Mouse (Mus musculus) layer of hippocampus, adult 2 months (tissue): ENCODE measurements around the gene Vstm4. TPM values are rescaled to one million over a fixed set of nuclear protein-coding genes. Genes with fewer than 3 reads are reported as not detected.

Experiments
- DNase-seq, 2 experiments: peaks; one replicate each; pipeline ENCODE4 v3.0.0; 2022; ENCODE audit warnings: low spot score in 2 of 2
- H3K27ac ChIP-seq: fragments of 200-600 bp; 2 replicates; pipeline ENCODE4 v1.8.1; 2022
- H3K4me3 ChIP-seq: fragments of 200-600 bp; 2 replicates; pipeline ENCODE4 v1.8.1; 2022; ENCODE audit warnings: mild to moderate bottlenecking
- CTCF ChIP-seq: fragments of 200-600 bp; conservative IDR thresholded peaks from 2 replicates; pipeline ENCODE4 v1.8.1; 2022; ENCODE audit warnings: antibody characterized with exemption, mild to moderate bottlenecking, moderate library complexity
- total RNA-seq, 2 experiments: library from RNA; stranded (reverse); gene quantifications; 2 replicates each; pipeline ENCODE4 v1.2.3; 2021

Gene Vstm4
- total RNA-seq, 2 experiments from 2014 or later, result 3.3 to 3.6 TPM

DNA sequence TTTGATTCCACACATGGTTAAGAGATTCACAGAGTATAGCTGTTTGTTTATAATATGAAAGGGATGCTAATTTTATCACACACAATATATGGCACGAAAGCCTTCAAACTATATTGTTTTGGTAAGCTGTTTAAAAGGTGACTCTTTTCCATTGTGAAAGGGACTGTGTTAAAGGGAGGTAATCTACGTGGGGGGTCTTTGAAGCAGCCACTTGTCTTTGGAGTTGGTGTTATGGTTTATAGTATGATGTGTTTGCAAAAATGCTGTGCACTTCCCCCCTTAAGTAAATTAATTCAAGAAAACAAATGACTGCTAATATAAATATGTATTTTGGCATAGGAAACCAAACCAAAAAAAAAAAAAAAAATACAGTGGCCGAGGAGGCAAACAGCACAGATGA is 8.8 kb downstream of the Vstm4 start:
- DNase-seq, result no peak
- no peak overlapping the region for H3K4me3 ChIP-seq
- H3K27ac ChIP-seq, result no peak overlapping the region
- no peak for TF ChIP-seq CTCF

DNA sequence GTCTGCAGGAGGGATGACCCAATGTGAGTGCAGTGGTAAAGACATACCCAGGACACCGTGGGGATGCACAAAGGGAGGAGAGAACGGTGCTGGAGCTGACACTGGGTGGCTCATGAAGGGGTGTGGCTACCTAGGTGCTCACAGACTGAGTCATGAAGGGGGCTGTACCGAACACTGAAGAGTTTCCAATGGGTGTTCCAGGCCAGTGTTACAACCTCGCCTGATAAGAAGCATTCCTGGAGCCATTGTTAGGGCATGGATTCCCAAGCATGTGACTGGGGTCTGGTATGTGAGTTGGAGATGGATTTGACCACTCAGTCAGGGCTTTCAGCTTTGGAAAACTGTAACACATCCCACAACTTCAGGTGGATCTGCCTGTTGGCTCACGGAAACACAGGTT is 15.4 kb downstream of the Vstm4 start:
- H3K4me3 ChIP-seq, result no peak overlapping the region
- no peak for TF ChIP-seq CTCF
- no peak for DNase-seq
- no peak overlapping the region for H3K27ac ChIP-seq

DNA sequence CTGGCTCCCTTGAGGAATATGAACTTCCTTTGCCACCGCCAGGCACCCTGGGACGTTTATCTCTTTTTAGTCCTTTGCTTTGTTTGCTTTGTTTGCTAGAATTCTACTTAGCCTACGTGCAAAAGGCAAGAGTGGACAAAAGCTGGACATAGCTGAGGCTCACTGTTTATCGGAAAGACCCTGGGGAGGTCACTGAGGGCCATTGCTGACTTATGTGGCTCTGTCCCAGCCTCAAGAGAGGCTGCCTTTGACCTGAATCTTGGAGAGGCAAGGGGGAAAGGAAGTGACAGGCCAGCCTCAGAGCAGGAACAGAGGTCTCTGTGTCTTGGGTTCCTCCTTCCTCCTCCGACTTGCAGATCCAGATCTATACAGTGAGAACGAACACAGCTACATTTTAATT is 21.0 kb downstream of the Vstm4 start:
- H3K27ac ChIP-seq, result no peak overlapping the region
- no peak overlapping the region for H3K4me3 ChIP-seq
- TF ChIP-seq CTCF, result no peak
- DNase-seq, result no peak

DNA sequence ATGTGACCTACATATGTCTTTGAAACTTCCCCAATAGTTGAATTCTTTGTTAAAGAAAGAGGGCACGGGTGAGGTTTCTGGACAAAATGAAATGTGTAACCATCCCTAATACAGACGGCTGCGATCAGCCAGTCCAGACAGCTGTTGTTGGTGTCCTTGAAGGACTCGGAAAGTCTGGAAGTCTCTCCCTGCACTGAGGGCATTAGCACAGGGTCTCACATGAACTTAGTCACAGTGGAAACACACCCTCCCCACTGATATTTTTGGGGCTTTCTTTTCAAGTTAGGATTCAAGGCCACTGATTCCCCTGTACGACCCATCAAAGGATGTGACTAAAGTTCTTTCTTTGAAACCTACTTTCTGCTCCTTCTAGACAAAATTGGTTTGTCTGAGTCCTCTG is 23.8 kb downstream of the Vstm4 start:
- H3K27ac ChIP-seq, result no peak overlapping the region
- no peak overlapping the region for H3K4me3 ChIP-seq
- no peak for DNase-seq
- TF ChIP-seq CTCF, result no peak

DNA sequence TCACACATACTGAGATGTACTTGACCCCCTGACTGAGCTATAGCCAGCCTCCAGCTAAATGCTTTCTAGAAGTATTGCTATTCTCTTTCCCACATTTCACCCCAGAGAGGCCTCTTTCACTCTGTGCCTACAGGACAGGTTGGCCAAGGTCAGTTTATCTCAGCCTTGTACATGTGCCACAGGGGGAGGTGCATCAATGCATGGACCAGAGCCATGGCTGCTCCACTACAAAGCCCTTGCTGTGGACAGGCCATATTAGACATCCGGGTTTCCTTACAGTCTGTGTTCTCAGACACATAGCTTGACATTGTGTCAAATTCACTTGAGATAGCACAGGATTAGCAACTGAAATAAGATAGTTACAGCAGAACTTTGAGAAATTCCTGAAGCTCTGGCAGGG is 25.1 kb downstream of the Vstm4 start:
- H3K4me3 ChIP-seq, result no peak overlapping the region
- no peak for DNase-seq
- H3K27ac ChIP-seq, result no peak overlapping the region
- TF ChIP-seq CTCF, result no peak

DNA sequence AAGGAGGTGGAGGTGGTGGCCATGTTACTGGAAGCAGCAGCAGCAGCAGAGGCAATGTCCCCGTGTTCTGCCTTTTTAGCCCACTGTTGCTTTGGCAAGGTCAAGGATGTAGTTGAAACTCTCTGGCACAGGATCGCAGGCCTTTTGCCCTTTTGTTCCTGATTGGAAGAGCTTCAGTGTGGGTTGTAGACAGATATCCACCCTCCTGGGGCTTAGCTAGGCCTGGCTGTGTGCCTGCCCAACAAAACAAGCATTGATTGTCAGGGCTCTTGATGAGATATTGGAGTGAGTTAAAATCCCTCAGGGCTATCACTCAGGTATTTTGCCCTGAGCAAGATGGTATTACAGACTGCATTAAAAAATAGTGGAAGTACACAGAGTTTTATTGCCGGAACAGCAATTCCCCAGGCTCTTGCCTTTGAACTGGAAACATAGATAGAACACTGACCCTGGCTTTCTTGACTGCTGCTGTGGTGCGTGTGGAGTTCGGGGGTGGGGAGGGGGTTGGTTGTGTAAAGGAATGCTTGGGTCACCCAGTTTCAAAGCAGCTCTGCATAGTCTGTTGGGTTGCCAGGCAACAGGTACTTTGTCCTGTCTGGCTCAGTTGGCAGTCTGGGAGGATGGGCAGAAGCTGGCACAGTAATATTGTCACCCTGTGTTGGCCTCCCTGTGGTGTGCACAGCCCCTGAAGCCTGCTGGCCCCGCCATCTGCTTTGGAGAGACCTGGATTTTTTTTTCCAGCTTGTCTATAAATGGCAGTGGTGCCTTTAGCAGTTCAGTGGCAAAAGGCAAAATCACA is 32.5 kb downstream of the Vstm4 start:
- peak; percentile 23 to 40 for DNase-seq
- H3K27ac ChIP-seq, result peak overlapping the region; percentile 59; the same call in 1 of the 2 replicates
- H3K4me3 ChIP-seq, result no peak overlapping the region
- no peak for TF ChIP-seq CTCF

DNA sequence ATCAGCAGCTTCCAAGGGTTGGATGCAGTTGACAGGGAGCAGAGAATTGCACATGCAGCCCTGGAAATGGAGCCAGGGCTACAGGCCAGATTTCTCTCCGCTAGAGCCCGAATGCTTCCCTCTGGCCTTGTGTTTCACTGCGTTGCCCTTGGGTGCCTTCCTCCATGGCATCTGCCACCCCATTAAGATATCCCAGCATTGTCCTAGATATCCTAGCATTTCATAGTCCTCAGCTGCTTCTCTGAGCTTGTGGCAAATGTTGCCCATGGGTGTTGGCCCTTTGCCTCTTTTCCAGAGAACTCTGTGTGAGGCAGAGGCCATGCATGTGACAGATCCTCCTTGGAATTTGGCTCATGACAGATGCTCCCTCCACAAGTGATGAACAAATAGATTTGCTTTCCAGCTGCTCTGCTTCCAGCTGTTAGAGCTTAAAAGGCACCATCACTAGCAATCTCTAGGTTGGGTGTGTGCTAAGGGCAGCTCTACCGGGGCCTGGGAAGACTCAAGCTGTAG is 37.8 kb downstream of the Vstm4 start:
- H3K4me3 ChIP-seq, result no peak overlapping the region
- DNase-seq, result no peak
- no peak for TF ChIP-seq CTCF
- no peak overlapping the region for H3K27ac ChIP-seq

DNA sequence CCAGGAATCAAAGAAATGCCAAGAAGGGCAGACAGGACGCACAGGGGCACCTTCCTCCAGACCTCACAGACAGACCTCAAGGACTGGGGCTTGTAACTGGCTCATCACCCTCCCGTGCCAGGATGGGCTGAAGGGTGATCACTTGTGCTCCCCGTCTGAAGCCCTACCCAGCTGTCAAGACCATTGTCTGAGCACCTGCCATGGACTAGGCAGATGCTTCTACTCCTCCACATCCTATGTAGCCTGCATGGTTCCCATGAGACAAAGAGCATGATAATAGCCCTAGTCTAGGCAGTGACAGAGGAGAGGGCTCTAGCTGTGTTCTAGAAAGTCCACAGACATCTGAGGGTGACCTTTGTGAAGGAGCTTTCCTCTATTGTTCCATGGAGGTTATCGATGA is 38.3 kb downstream of the Vstm4 start:
- H3K4me3 ChIP-seq, result no peak overlapping the region
- no peak for TF ChIP-seq CTCF

DNA sequence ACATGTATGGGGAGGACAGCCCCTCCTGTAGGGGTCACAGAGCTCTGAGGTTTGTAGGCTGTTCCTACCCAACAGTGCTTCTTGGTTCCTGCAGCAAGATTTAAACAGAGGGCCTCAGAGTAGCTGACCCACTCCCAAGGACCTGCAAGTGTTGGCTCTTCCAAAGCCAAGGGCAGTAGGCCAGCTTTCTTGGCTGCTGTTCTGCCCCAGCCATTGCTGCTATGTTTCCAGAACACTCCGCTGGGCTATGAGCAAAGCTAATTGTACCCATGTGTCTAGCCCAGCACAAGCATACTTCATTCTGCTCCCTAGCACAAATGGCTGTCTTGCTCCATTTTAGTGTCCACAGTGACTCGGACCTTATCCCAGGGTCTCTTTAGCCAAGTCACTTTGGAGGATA is 40.3 kb downstream of the Vstm4 start:
- Histone ChIP-seq H3K27ac (peak overlapping the region; percentile 53; the same call in 1 of the 2 replicates), H3K4me3 (no peak overlapping the region)
- TF ChIP-seq CTCF, result no peak
- peak; percentile 58 to 60 for DNase-seq

More for the DNA sequence above, 38.3 kb downstream of the Vstm4 start:
- no peak for DNase-seq
- H3K27ac ChIP-seq, result no peak overlapping the region

DNA sequence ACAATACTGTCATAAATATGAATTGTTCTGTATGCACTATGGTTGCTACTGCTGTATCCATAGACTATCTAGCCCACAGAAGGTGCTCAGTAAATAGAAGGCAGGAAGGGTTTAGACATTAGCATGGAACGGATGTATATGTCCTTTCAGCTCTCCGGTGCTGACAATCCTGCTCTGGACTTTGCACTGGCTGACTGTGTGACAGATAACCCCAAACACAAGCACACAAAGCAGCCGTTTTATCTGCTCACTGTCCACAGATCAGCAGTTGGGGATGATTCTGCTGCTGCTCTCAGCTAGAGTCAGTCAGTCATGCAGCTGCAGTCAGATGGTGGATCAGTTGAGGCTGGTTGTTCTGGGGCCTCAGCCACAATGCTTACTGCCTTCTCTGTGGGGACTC is 46.6 kb downstream of the Vstm4 start:
- H3K4me3 ChIP-seq, result no peak overlapping the region

DNA sequence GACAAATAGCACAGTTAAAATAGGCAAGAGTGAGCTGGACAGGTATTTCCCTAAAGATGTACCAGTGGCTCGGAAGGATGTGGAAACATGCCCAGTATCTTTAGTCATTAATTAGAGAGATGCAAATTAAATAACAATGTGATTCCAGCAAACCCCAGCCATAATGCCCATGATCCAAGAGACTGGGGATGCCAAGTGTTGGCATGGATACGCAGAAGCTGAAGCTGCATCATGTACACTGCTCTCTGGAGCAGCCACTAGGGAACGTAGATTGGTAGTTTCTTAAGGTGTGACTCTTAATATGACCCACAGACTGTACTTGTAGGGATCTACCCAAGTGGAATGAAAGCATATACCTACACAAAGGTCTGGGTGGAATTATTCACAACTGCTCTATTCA is 50.0 kb downstream of the Vstm4 start:
- Histone ChIP-seq H3K4me3 (no peak overlapping the region), H3K27ac (no peak overlapping the region)
- no peak for DNase-seq
- peak; percentile 26; the same call in 1 of the 2 replicates for TF ChIP-seq CTCF

More for the DNA sequence above, 46.6 kb downstream of the Vstm4 start:
- no peak overlapping the region for H3K27ac ChIP-seq
- no peak for TF ChIP-seq CTCF
- no peak for DNase-seq

DNA sequence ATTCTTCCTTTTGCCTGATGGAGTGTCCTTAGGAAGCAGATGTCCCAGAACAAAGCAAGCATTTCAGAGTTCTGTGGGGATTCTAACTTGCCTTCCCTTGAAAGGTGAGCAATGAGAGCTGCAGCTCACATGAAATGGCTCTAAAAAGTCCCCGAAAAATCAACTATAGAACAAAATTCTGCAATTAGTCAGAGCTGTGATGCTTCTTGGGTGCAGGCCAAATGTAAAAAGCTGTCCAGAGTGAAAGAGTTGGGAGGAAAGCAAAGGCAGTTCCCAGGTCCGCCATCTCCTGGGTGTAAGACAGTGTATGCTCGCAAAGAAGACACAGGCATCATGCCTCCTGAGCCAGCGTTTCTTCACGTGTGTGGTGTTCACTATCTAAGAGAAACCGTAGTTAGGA is 52.6 kb downstream of the Vstm4 start:
- H3K27ac ChIP-seq, result no peak overlapping the region
- TF ChIP-seq CTCF, result no peak
- H3K4me3 ChIP-seq, result no peak overlapping the region
- no peak for DNase-seq

DNA sequence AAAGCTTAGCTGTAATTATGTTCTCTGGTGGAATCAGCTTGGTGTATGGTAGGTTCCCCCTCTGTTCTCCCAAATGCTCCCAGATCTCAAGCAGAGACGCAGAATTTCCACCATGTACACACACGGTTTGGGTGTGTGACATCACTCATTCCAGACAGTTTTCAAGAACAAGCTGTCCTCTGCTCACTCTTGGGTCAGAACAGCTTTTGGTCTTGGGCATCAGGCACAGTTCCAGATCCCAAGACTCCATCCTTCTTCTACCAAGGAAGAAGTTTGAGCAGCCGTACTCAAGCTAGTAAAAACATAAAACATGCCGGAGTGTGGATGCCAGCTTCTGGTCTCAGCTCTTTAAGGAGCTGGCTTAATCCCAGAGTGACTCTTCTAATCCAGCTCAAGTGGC is 54.6 kb downstream of the Vstm4 start:
- no peak for DNase-seq
- H3K27ac ChIP-seq, result no peak overlapping the region
- TF ChIP-seq CTCF, result no peak

DNA sequence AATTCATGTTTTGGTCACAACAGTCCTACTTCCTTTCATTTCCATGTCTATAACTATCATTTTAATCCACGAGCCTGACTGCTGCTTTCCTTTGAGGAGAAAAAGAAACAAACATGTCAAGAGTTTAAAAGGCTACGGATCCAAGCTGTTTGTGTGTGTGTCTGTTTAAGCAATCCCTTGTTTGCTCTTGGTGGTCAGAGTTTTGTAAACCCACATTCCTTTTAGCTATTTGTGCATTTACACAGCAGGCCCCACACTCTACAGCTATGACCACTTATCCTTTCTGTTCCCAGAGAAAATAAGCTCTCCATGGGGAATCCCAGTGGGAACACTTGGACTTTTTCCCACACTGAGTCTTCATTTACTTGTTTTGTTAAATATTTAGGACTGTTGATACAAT is 58.8 kb downstream of the Vstm4 start:
- no peak for TF ChIP-seq CTCF
- no peak for DNase-seq
- Histone ChIP-seq H3K4me3 (no peak overlapping the region), H3K27ac (no peak overlapping the region)

More for the DNA sequence above, 54.6 kb downstream of the Vstm4 start:
- H3K4me3 ChIP-seq, result no peak overlapping the region
